Mouse (Mus musculus) embryonic fibroblast, embryonic 13.5 days (primary cell): ENCODE results near the gene Elf2.

ENCODE experiments used
- CTCF ChIP-seq: IDR thresholded peaks from 2 replicates; pipeline ENCODE4 v1.5.1; 2011; ENCODE audit warnings: mild to moderate bottlenecking, control low read depth, low read length, moderate library complexity, borderline replicate concordance; ENCODE audit not compliant: insufficient read depth
- POLR2A ChIP-seq: IDR thresholded peaks from 2 replicates; pipeline ENCODE4 v1.6.1; 2011; ENCODE audit warnings: low read depth, mild to moderate bottlenecking, control low read depth, low read length, moderate library complexity

DNA sequence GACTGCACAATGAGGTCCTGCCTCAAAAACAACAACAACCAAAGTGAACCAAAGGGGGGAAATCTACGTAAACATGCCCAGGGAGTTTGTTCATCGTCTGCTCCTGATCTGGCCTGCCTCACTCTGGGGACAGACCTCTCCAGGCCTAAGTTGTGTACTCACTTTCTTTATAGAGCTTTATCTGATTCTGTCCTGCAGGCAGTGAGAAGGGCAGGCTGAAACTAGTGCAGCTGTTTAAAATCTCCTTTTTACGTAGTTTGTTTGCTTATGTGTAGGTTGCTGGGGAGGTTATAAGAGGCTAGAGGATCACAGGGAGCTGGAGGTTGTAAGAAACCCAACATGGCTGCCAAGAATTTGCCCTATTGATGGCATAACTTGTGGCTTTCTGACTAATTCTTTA is 109.0 kb downstream of the Elf2 start:
- TF ChIP-seq POLR2A (no peak), CTCF (no peak)
